Mouse (Mus musculus) NIH3T3 (cell line): ENCODE measurements at regions not wholly inside any gene's neighbourhood (a gene's known extent, or its start where the extent isn't known, plus 50 kb on each side); places are given as distances from the start of the nearest gene placed in this dataset.
A peak's percentile ranks its signal among the peaks of the same experiment; 100 is the strongest.
"Not testable (repeated sequence)": the region's sequence is repeated elsewhere in the genome, so short reads cannot be mapped to it uniquely, and the experiment has no call there.

Experiments used
- DNase-seq: peaks from one replicate; pipeline ENCODE4 v3.0.0-alpha.2; 2012; ENCODE audit warnings: low read depth

DNA sequence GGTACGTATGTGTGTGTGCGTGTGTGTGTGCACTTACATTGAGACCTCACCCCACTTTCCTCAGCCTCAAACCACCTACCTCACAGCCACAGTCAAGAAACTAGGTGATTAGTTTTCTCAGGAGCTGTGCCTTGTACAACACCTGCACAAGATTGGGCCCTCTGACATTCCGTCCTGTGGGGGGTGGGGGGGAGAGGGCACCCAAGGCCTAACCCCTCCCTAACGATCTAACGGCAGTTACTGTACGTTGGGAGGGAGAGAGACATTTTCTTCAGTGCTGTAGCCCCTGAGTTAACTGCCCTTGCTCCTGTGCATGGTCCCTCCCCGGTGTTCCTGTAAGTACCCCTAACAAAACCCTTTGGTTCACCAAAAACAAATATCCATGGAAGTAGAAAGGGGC lies 250.0 kb downstream of the Gadd45g start:
- DNase-seq, result no peak

DNA sequence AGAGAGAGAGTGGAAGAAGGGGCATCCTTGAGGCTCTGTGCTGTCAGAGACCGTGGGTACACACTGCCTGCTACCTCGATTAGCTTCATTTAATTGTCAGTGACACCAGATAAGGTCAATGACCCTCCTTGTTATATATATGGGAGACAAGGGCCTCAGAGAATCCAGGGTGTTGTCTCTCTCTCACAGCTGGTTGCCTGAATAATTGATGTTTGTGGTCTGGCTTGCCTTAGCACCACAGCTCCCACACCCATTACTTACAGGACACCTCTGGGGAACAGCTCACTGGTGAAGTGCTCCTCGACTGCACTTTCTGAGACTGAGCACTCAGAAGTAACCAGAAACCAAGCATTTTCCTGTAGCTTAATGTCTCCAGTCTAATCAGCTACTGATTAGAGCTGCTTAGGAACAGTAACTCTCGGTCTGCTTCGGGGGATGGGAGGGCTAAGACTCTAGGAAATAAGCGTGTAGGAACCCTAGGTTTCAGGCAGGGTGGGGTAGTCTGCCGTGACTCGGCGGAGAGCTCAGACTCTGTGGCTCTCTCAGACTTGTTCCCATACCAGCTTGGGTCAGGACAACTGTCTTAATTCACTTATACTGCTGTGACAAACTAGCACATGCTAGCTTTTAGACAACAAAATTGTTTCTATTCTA lies 259.6 kb downstream of the Gadd45g start:
- DNase-seq, result no peak

DNA sequence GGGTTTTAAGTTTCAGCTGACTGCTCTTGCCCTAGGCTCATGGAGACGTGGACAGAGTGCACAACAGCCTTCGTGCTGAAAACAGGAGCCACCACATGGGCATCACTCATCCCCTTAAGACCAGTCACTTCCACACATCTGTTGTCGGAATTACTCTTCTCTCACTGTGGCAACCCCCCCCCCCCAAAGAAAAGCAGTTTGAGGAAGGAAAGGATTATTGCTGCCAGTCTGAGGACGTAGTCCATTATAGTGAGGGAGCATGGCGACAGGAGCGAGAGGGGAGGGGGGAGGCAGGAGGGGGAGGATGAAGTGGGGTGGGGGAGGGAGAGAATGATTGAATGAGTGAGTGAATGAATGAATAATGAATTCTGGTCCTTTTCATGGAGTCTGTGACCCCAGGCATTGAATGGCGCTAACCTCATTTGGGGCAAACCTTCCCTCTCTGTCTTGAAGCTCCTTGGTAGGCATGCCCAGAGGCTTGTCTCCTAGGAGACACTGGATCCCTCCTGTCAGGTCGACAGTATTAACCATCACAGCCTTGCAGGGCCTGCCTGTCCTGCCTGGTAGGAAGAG lies 262.0 kb downstream of the Gadd45g start:
- DNase-seq, result no peak

- no peak for DNase-seq
Observed at GRCm38 (mm10) chr13:52109039-52109759, 262.7 kb downstream of the Gadd45g start.

GRCm38 (mm10) chr13:52110750-52111149 lies 264.3 kb downstream of the Gadd45g start:
- peak; percentile 77 for DNase-seq

DNA sequence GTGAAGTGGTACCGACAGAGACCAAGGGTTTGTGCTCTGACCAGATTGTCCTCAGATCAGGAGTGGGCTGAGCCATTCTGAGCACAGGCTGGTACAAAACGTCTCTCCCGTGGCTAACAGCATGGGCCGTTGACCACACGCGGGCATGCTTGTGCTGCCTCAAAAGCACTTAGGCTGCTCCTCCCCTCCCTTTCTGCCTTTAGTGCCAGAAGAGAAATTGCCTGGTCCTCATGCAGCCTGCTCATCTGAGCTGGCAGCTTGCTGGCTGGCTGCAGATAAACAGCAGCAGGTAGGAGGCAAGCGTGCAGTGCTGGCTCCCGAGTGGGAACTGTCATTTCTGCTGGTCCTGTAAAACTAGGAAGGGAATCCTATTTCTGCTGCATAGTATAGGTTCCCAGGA lies 267.1 kb downstream of the Gadd45g start:
- DNase-seq, result no peak

- DNase-seq, result peak; percentile 51
Observed at GRCm38 (mm10) chr13:52114431-52114830, 268.0 kb downstream of the Gadd45g start.

- no peak for DNase-seq
Observed at GRCm38 (mm10) chr13:52114962-52115361, 268.5 kb downstream of the Gadd45g start.

DNA sequence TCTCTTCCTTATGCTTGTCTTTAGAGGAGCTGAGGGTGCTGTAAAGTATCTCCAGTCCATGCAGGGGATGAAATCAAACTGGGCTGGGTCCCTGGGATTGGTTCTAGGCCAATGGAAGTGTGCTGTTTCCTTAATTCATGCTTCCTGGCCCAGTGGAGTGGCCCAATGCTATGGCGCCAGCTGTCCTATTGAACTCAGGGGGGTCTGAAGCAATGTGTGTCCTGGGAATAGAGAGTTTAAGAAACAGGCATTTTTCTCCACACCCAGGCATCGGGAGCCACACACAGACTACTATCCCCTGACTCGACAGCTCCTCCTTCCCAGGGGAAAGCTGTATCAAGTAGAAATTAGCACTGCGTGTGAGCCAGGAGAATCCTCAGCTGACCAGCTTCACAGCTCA lies 269.8 kb downstream of the Gadd45g start:
- peak; percentile 56 for DNase-seq

GRCm38 (mm10) chr13:52116756-52117155 lies 270.3 kb downstream of the Gadd45g start:
- no peak for DNase-seq

- no peak for DNase-seq
Observed at GRCm38 (mm10) chr13:52120795-52121194, 274.3 kb downstream of the Gadd45g start.

DNA sequence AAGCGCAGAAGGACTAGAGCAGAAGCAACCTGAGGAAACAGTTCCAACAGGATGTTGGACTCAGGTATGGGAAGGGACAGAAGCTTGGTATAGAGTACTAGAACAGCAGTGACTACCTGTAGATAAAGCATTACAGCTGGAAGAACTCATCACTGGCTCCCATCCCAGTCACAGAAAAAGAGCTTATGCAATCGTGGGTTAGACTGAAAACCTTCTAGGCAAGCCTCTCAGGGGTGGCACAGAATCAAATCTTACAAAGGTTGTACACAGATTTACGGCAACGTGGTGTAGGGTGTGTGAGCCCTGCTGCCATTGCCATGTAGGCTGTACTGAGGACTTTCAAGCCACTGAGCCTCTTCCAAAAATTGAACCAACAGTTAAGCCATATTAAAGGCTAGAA lies 278.6 kb downstream of the Gadd45g start:
- no peak for DNase-seq

DNA sequence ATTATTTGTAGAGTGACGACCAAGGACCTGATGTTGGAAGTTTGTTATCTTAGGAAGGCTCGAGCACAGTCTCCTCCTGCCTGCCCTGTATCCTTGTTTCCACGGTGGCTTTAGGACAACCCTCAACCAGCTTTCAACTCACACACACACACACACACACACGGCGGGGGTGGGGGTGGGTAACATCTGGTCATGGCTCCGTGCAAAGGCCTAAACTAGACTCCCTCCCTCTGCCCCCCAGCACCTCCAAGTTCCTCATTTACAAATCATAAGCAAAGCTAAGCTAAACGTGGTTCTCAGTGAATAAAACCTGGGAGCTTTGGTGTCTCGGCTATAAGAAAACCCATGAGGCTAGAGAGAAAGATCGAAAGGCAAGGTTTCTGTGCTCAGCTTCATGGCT lies 281.3 kb downstream of the Gadd45g start:
- DNase-seq, result no peak

DNA sequence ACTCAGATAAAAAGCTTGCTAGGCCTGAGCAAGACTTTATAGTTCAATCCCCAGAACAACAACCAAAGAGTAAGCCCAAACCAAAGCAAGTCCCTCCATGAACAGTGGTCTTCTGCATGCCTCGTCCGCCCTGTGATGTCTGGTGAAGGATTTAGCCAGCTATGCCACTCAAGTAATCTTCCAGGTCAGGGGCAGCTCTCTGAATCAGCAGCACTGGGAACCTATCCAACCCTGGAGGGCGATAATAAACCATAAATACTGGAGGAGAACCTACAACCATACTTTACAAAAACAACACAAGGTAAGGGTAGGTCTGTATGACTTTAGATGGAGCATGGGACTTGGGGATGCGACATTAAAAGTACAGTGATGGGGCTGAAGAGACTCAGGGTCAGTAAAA lies 283.0 kb downstream of the Gadd45g start:
- DNase-seq, result peak; percentile 59

- no peak for DNase-seq
Observed at GRCm38 (mm10) chr13:52133202-52133601, 286.7 kb downstream of the Gadd45g start.

DNA sequence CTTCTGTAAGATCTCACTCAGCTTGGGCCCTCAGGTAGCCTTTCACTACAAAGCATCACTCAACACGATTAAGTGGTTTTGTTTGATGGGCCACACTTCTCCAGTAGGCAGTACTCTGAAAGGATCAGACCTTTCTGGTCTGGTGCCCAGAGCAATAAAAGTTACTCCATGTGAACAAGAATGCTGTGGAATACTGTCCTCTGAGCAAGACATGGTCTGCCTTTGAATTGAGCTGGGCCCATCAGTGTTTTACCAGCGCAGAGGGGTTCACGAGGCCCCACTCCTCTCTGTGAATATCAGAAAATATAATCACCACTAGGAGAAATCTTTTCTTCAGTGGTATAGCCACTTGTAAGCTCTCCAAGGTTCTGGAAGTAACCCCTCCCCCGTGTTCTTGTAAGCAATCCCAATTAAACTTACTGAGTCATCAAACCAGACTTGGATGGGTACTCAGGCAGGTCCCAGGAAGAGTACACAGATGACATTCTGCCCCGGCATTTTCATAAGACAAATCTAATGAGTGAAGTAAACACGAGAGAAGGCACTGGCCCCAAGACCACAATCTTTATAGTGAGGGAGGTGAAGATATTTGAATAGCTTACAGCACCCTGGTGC lies 292.0 kb downstream of the Gadd45g start:
- peak; percentile 68 for DNase-seq

DNA sequence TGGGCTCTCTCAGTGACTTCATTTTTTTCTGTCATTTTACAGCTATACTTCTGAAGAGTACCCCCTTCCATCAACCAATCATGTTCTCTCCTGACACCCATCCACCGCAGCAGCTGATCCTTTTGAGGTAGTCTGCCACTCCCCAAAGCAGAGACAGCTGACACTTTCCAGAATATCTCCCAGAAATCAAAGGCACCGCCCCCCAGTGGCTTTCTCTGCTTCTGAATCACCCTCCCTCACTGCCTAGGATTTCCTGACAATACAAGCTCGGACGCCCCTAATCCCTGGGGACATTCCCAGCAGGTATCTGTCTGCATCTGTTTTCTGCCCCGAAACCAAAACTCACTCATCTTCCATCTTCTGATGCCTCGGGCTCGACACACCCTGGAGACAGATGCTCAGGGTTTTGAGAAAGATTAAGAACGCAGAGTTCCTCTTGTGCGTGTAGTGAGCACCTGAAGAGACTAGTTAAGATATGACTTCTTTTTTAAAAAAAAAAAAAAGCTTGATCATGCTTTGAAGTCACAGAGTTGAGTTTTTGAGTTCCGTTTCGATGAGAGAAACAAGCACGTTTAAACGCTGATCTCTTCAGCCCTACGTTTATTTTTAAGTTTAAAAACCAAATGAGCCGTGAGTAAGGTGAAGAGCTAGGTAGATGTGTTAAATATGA lies 292.8 kb downstream of the Gadd45g start:
- DNase-seq, result no peak

DNA sequence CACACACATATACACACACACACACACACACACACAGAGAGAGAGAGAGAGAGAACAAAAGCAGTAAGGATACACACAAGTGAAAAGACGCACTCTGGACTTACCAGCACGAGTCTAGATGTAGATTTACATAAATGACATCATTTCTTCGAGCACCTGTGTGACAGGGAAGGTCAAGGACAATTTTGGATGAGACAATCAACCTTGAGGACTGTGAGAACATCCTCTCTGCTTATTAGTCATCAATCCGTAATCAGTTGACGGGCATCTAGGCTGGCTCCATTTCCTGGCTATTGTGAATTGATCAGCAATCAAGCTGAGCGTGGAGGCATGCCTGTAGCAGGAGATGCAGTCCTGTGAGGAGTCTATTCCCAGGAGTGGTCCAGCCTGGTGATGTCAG lies 293.7 kb downstream of the Gadd45g start:
- no peak for DNase-seq

DNA sequence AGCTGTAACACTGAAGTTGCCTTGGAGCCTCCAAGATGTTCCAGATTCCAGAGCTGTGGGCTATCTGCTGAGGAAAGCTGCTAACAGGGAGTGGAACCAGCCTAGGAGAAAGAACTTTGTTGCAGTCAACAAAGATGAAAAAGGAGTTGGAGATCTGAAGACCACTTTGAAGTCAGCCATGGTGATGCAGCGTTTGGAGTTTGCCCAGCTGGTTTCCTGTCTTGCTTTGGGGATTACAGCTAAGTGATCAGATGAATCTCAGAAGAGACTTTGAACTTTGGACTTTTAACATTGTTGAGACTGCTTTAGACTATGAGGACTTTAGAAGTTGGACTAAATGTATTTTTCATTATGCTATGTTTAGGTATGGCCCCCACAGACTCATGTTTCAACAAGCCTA lies 297.6 kb downstream of the Gadd45g start:
- not testable (repeated sequence) for DNase-seq

- DNase-seq, result no peak
Observed at GRCm38 (mm10) chr13:52145926-52146325, 299.4 kb downstream of the Gadd45g start.

GRCm38 (mm10) chr13:52150281-52150680 lies 303.8 kb downstream of the Gadd45g start:
- DNase-seq, result no peak

- DNase-seq, result no peak
Observed at GRCm38 (mm10) chr13:52151777-52152176, 305.3 kb downstream of the Gadd45g start.
